Mouse (Mus musculus) forebrain, postnatal 0 days (tissue): Measurements from ENCODE around the gene Prg3. TPM values are rescaled to one million over a fixed set of nuclear protein-coding genes. Genes with fewer than 3 reads are reported as not detected.

Experiments
- ATAC-seq: fragments of 200-750 bp; cut with Nextera tagmentation; 2 replicates; pipeline ENCODE4 v1.8.0; 2017; ENCODE audit warnings: mild to moderate bottlenecking, moderate library complexity
- DNase-seq: peaks from one replicate; pipeline ENCODE4 v3.0.0-alpha.2; 2015
- H3K27ac ChIP-seq: fragments of 300-500 bp; sonication (generic); 2 replicates; pipeline ENCODE4 v1.5.1; 2014; ENCODE audit warnings: low read depth, mild to moderate bottlenecking, antibody characterized with exemption, low read length, moderate library complexity, mixed read lengths
- H3K27me3 ChIP-seq: fragments of 300-500 bp; sonication (generic); 2 replicates; pipeline ENCODE4 v1.6.1; 2014; ENCODE audit warnings: mild to moderate bottlenecking, low read length, mixed read lengths; ENCODE audit not compliant: insufficient read depth
- H3K36me3 ChIP-seq: fragments of 300-500 bp; sonication (generic); 2 replicates; pipeline ENCODE4 v1.6.1; 2014; ENCODE audit warnings: mild to moderate bottlenecking, moderate library complexity; ENCODE audit not compliant: insufficient read depth
- H3K4me1 ChIP-seq: fragments of 300-500 bp; sonication (generic); 2 replicates; pipeline ENCODE4 v1.6.1; 2014; ENCODE audit warnings: antibody characterized with exemption; ENCODE audit not compliant: insufficient read depth
- H3K4me2 ChIP-seq: fragments of 300-500 bp; sonication (generic); 2 replicates; pipeline ENCODE4 v1.6.1; 2014; ENCODE audit warnings: low read depth, mild to moderate bottlenecking, moderate library complexity
- H3K4me3 ChIP-seq: fragments of 300-500 bp; sonication (generic); 2 replicates; pipeline ENCODE4 v1.5.1; 2014; ENCODE audit warnings: low read depth, low read length, mixed read lengths
- H3K9ac ChIP-seq: fragments of 300-500 bp; sonication (generic); 2 replicates; pipeline ENCODE4 v1.6.1; 2014; ENCODE audit warnings: mild to moderate bottlenecking
- H3K9me3 ChIP-seq: fragments of 300-500 bp; sonication (generic); 2 replicates; pipeline ENCODE4 v1.6.1; 2016; ENCODE audit warnings: low read length
- CTCF ChIP-seq: sonication (generic); IDR thresholded peaks from 2 replicates; pipeline ENCODE4 v1.5.1; 2016; ENCODE audit warnings: antibody characterized with exemption, control low read depth, low read depth
- WGBS: fragments of 180-500 bp; shearing (Covaris S2); extraction: QIAGEN DNeasy Blood & Tissue Kit; methylation state at CpG from one replicate; pipeline ENCODE4 v1.1.7; 2014; 5-methylcytosine and 5-hydroxymethylcytosine counted together
- polyA plus RNA-seq: library from polyadenylated mRNA; unstranded; fragments of >200 nt; fragmentation: Nextera tagmentation; extraction: Ambion mirVana; gene quantifications from 2 replicates; pipeline ENCODE4 v1.2.1, GENCODE M21; 2015
- total RNA-seq: library from RNA; depleted of rRNA; stranded (reverse); fragments of >200 nt; gene quantifications from 2 replicates; pipeline ENCODE4 v1.2.3, GENCODE M21; 2014; rRNA removed

Gene Prg3
- total RNA-seq = not detected in 2 replicates
- not detected in 2 replicates for polyA plus RNA-seq

GRCm38 (mm10) chr2:84987930-84988329, at the start of gene Prg3:
Gene Prg3, plus strand, starts transcription at chr2:84988215.
- Histone ChIP-seq H3K4me3 (no peak within 1 kb of the TSS), H3K9me3 (no peaks in the 10 kb centered on the region), H3K27ac (no peak within 1 kb of the TSS), H3K36me3 (no peaks in the 10 kb centered on the region), H3K9ac (no peak within 1 kb of the TSS), H3K27me3 (no peaks in the 10 kb centered on the region), H3K4me2 (no peak within 1 kb of the TSS), H3K4me1 (no peaks in the 10 kb centered on the region)
- WGBS = 69% methylated on average over 1 of the region's 1 CpGs
- no peak for DNase-seq
- TF ChIP-seq CTCF = no peak
- no peak for ATAC-seq

GRCm38 (mm10) chr2:84938249-84938946, 49.6 kb upstream of the Prg3 start:
- no peak for DNase-seq
- WGBS = 86% methylated on average over 5 of the region's 5 CpGs
- no peak overlapping the region for H3K4me3 ChIP-seq
- ATAC-seq = no peak
- H3K27me3 ChIP-seq = no peaks in the 10 kb centered on the region; the same call in 1 of the 2 replicates
- no peak overlapping the region for H3K4me2 ChIP-seq
- H3K9me3 ChIP-seq = no peaks in the 10 kb centered on the region
- H3K4me1 ChIP-seq = no peaks in the 10 kb centered on the region
- H3K27ac ChIP-seq = no peak overlapping the region
- no peaks in the 10 kb centered on the region for H3K36me3 ChIP-seq
- H3K9ac ChIP-seq = no peak overlapping the region
- TF ChIP-seq CTCF = no peak

DNA sequence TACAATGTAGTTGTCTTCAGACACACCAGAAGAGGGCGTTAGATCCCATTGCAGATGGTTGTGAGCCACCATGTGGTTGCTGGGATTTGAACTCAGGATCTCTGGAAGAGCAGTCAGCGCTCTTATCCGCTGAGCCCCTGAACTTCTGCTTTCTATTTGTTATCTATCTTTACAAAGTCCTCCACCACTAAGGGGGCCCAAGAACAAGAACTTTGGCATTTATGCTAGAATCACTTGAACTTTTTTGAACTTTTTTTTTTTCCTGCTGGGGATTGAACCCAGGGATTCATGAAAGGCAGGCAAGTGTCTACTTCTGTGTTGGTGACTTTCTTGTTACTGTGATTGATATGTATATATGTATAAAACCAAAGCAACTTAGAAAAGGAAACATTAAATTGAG, 48.7 kb upstream of the Prg3 start:
- Histone ChIP-seq H3K4me3 (no peak overlapping the region), H3K4me2 (no peak overlapping the region), H3K9ac (no peak overlapping the region), H3K27me3 (no peaks in the 10 kb centered on the region; the same call in 1 of the 2 replicates), H3K4me1 (no peaks in the 10 kb centered on the region), H3K36me3 (no peaks in the 10 kb centered on the region), H3K27ac (no peak overlapping the region), H3K9me3 (no peaks in the 10 kb centered on the region)
- ATAC-seq (no peak), DNase-seq (no peak)
- WGBS = 90% methylated on average over 3 of the region's 3 CpGs
- TF ChIP-seq CTCF = no peak

- Histone ChIP-seq H3K27ac (no peak overlapping the region), H3K4me3 (no peak overlapping the region), H3K9ac (no peak overlapping the region), H3K36me3 (no peaks in the 10 kb centered on the region), H3K9me3 (no peaks in the 10 kb centered on the region), H3K4me2 (no peak overlapping the region), H3K4me1 (no peaks in the 10 kb centered on the region), H3K27me3 (no peaks in the 10 kb centered on the region; the same call in 1 of the 2 replicates)
- DNase-seq = no peak
- ATAC-seq = no peak
- WGBS = 97% methylated on average over 6 of the region's 6 CpGs
- TF ChIP-seq CTCF = no peak
These were observed 48.3 kb upstream of the Prg3 start for GRCm38 (mm10) chr2:84939711-84940110.

DNA sequence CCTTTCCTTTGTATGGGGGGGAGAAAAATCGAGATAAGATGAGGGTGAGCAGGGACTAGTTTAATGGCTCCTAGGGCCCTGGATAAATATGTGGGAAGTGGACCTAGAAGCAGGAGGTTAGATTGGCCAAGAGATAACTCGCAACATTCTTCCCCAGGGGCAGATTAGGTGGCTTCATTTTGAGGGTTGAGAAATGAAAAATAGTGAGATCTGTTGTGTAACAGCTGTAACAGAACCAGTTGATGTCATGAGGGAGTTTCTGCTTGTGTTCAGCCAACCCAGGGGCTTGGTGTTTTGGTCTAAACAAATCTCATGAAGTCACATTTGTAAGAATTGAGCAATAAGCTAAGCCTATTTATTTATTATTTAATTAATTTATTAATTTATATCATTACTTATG, 46.7 kb upstream of the Prg3 start:
- no peaks in the 10 kb centered on the region for H3K36me3 ChIP-seq
- H3K4me3 ChIP-seq = no peak overlapping the region
- H3K4me2 ChIP-seq = no peak overlapping the region
- H3K9ac ChIP-seq = no peak overlapping the region
- H3K27me3 ChIP-seq = no peaks in the 10 kb centered on the region; the same call in 1 of the 2 replicates
- TF ChIP-seq CTCF = no peak
- DNase-seq (no peak), ATAC-seq (no peak)
- WGBS = 89% methylated on average over 2 of the region's 2 CpGs
- H3K9me3 ChIP-seq = no peaks in the 10 kb centered on the region
- no peaks in the 10 kb centered on the region for H3K4me1 ChIP-seq
- H3K27ac ChIP-seq = no peak overlapping the region

GRCm38 (mm10) chr2:84941795-84942194, 46.2 kb upstream of the Prg3 start:
- no peaks in the 10 kb centered on the region for H3K4me1 ChIP-seq
- H3K27me3 ChIP-seq = no peaks in the 10 kb centered on the region; the same call in 1 of the 2 replicates
- ATAC-seq (no peak), DNase-seq (no peak)
- no peak overlapping the region for H3K4me3 ChIP-seq
- H3K36me3 ChIP-seq = no peaks in the 10 kb centered on the region
- H3K4me2 ChIP-seq = no peak overlapping the region
- H3K9ac ChIP-seq = no peak overlapping the region
- WGBS = 85% methylated on average over 4 of the region's 4 CpGs
- H3K27ac ChIP-seq = no peak overlapping the region
- H3K9me3 ChIP-seq = no peaks in the 10 kb centered on the region
- TF ChIP-seq CTCF = no peak

DNA sequence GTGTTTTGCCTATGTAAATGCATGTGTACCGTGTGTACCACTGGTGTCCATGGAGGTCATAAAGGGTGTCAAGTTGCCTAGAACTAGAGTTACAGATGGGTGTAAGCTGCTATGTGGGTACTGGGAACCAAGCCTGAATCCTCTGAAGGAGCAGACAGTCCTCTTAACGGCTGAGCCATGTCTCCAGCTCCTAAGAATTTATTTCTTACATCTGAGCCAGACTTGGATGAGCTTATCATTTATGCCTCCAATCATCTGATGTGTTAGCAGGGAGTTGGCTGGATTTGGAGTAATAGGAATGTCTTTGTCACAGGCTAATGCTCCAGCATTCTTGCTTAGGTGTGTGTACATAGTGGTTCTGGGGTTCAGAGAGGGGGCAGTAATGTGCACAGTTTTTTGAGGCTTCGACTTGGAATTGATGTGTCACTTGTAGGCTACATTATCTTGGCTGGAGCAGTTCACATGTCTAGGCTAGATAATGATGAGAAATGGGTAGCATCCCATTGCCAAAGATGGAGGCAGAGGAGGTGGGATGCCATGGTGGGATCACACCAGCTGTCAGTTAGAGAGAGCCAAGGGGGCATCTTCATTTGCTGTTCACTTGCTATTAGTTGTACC, 40.8 kb upstream of the Prg3 start:
- H3K4me1 ChIP-seq = no peaks in the 10 kb centered on the region
- no peak for TF ChIP-seq CTCF
- H3K27me3 ChIP-seq = no peaks in the 10 kb centered on the region
- H3K9ac ChIP-seq = no peak overlapping the region
- no peaks in the 10 kb centered on the region for H3K9me3 ChIP-seq
- no peaks in the 10 kb centered on the region for H3K36me3 ChIP-seq
- DNase-seq (peak; percentile 47), ATAC-seq (peak; percentile 64)
- H3K4me3 ChIP-seq = no peak overlapping the region
- H3K4me2 ChIP-seq = no peak overlapping the region
- no peak overlapping the region for H3K27ac ChIP-seq
- WGBS = 75% methylated on average over 3 of the region's 3 CpGs
